Mouse (Mus musculus): Measurements from ENCODE around the gene Slc10a3.
"Not testable (repeated sequence)": the region's sequence is repeated elsewhere in the genome, so short reads cannot be mapped to it uniquely, and the experiment has no call there.

Slc10a3 gene

GRCm38 (mm10) chrX:74372888-74373549 lies at the start of gene Slc10a3, which contains the start of gene Ubl4a:
Gene Slc10a3, minus strand, starts transcription at chrX:74373349.
Gene Ubl4a, minus strand, starts transcription at chrX:74373218.
- DNase-seq (ENCODE audit: low read depth, low spot score): peak; percentile 96

- peak; percentile 90 for DNase-seq (ENCODE audit: low read depth, low spot score)
These were observed 40.2 kb upstream of the Slc10a3 start for GRCm38 (mm10) chrX:74413377-74413776.

- no peak for DNase-seq (ENCODE audit: low read depth, low spot score)
These were observed 35.2 kb upstream of the Slc10a3 start for GRCm38 (mm10) chrX:74408340-74408739.

GRCm38 (mm10) chrX:74400136-74400535 lies 27.0 kb upstream of the Slc10a3 start:
- DNase-seq (ENCODE audit: low read depth, low spot score): no peak

GRCm38 (mm10) chrX:74392535-74393443 lies 19.6 kb upstream of the Slc10a3 start, which contains the start of the genes Fam3a and Ikbkg:
Gene Fam3a, minus strand, starts transcription at chrX:74393272.
Gene Ikbkg, plus strand, starts transcription at chrX:74393290.
- DNase-seq (ENCODE audit: low read depth, low spot score): peak; percentile 96

- no peak for DNase-seq (ENCODE audit: low read depth, low spot score)
These were observed 15.0 kb upstream of the Slc10a3 start for GRCm38 (mm10) chrX:74388153-74388552.

GRCm38 (mm10) chrX:74384451-74384850 lies 11.3 kb upstream of the Slc10a3 start:
- no peak for DNase-seq (ENCODE audit: low read depth, low spot score)

GRCm38 (mm10) chrX:74368209-74368909 lies 4.8 kb downstream of the Slc10a3 start:
- DNase-seq (ENCODE audit: low read depth, low spot score): peak; percentile 71

- no peak for DNase-seq (ENCODE audit: low read depth, low spot score)
These were observed 5.6 kb downstream of the Slc10a3 start for GRCm38 (mm10) chrX:74367512-74367911.

- no peak for DNase-seq (ENCODE audit: low read depth, low spot score)
These were observed 14.0 kb downstream of the Slc10a3 start for GRCm38 (mm10) chrX:74359171-74359570.

- DNase-seq (ENCODE audit: low read depth, low spot score): not testable (repeated sequence)
These were observed 16.1 kb downstream of the Slc10a3 start for GRCm38 (mm10) chrX:74357069-74357468.

- peak; percentile 89 for DNase-seq (ENCODE audit: low read depth, low spot score)
These were observed 19.7 kb downstream of the Slc10a3 start, which contains the start of gene Lage3 for GRCm38 (mm10) chrX:74353467-74353770. Gene Lage3, minus strand, starts transcription at chrX:74353618.

GRCm38 (mm10) chrX:74352645-74353466 lies 20.3 kb downstream of the Slc10a3 start:
- peak; percentile 8 for DNase-seq (ENCODE audit: low read depth, low spot score)

- DNase-seq (ENCODE audit: low read depth, low spot score): peak; percentile 70
These were observed 42.8 kb downstream of the Slc10a3 start for GRCm38 (mm10) chrX:74330166-74330930.

- no peak for DNase-seq (ENCODE audit: low read depth, low spot score)
These were observed 43.9 kb downstream of the Slc10a3 start for GRCm38 (mm10) chrX:74329215-74329671.

- peak; percentile 75 for DNase-seq (ENCODE audit: low read depth, low spot score)
These were observed 44.4 kb downstream of the Slc10a3 start, which contains the start of gene Plxna3 for GRCm38 (mm10) chrX:74328725-74329161. Gene Plxna3, plus strand, starts transcription at chrX:74329066.
